Mouse (Mus musculus): ENCODE data around the gene Prph2.

Prph2 gene

GRCm38 (mm10) chr17:46972603-46973002, 62.3 kb downstream of the Prph2 start:
- DNase-seq, result no peak

All from cerebellum, postnatal 14 days (tissue).